Mouse (Mus musculus) heart, postnatal 0 days (tissue): ENCODE results near the gene Myb. TPM values are rescaled to one million over a fixed set of nuclear protein-coding genes. Genes with fewer than 3 reads are reported as not detected.

Experiments used
- ATAC-seq: fragments of 200-750 bp; cut with Nextera tagmentation; 2 replicates; pipeline ENCODE4 v1.8.0; 2017; ENCODE audit warnings: low read depth, moderate number of reproducible peaks, moderate library complexity; ENCODE audit not compliant: insufficient read depth
- DNase-seq: peaks from one replicate; pipeline ENCODE4 v3.0.0-alpha.2; 2016; ENCODE audit warnings: low spot score
- H3K27ac ChIP-seq: fragments of 300-500 bp; sonication (generic); 2 replicates; pipeline ENCODE4 v1.5.1; 2014; ENCODE audit warnings: low read depth, mild to moderate bottlenecking
- H3K27me3 ChIP-seq: fragments of 300-500 bp; sonication (generic); 2 replicates; pipeline ENCODE4 v1.6.1; 2014; ENCODE audit warnings: low read length, mixed read lengths; ENCODE audit not compliant: control insufficient read depth, insufficient read depth
- H3K36me3 ChIP-seq: fragments of 300-500 bp; sonication (generic); replicated peaks from 2 replicates; pipeline ENCODE4 v1.6.1; 2014; ENCODE audit warnings: low read length, mixed read lengths; ENCODE audit not compliant: control insufficient read depth, insufficient read depth
- H3K4me1 ChIP-seq: fragments of 300-500 bp; sonication (generic); 2 replicates; pipeline ENCODE4 v1.6.1; 2014; ENCODE audit warnings: antibody characterized with exemption; ENCODE audit not compliant: control insufficient read depth, insufficient read depth
- H3K4me2 ChIP-seq: fragments of 300-500 bp; sonication (generic); 2 replicates; pipeline ENCODE4 v1.6.1; 2014; ENCODE audit warnings: low read depth, mild to moderate bottlenecking, low read length, moderate library complexity
- H3K4me3 ChIP-seq: fragments of 300-500 bp; sonication (generic); 2 replicates; pipeline ENCODE4 v1.5.1; 2014; ENCODE audit warnings: low read depth, low read length
- H3K9ac ChIP-seq: fragments of 300-500 bp; sonication (generic); replicated peaks from 2 replicates; pipeline ENCODE4 v1.6.1; 2014; ENCODE audit warnings: low read depth, low read length, mixed read lengths
- H3K9me3 ChIP-seq: fragments of 300-500 bp; sonication (generic); replicated peaks from 2 replicates; pipeline ENCODE4 v1.6.1; 2016; ENCODE audit warnings: low read length; ENCODE audit not compliant: control insufficient read depth
- CTCF ChIP-seq: IDR thresholded peaks from 2 replicates; pipeline ENCODE4 v1.5.1; 2016; ENCODE audit warnings: antibody characterized with exemption, control low read depth, low read depth
- EP300 ChIP-seq: IDR thresholded peaks from 2 replicates; pipeline ENCODE4 v1.6.1; 2016; ENCODE audit warnings: antibody characterized with exemption, low read depth
- WGBS: fragments of 180-500 bp; shearing (Covaris S2); extraction: QIAGEN DNeasy Blood & Tissue Kit; methylation state at CpG from one replicate; pipeline ENCODE4 v1.1.7; 2014; 5-methylcytosine and 5-hydroxymethylcytosine counted together
- polyA plus RNA-seq: library from polyadenylated mRNA; unstranded; fragments of >200 nt; fragmentation: Nextera tagmentation; extraction: Ambion mirVana; gene quantifications from 2 replicates; pipeline ENCODE4 v1.2.1, GENCODE M21; 2015
- total RNA-seq: library from RNA; depleted of rRNA; stranded (reverse); fragments of >200 nt; gene quantifications from 2 replicates; pipeline ENCODE4 v1.2.3, GENCODE M21; 2014; ENCODE audit warnings: low replicate concordance

Gene Myb
- total and polyA plus RNA-seq, 2 experiments from 2014 or later, result 0.15 to 0.20 TPM

DNA sequence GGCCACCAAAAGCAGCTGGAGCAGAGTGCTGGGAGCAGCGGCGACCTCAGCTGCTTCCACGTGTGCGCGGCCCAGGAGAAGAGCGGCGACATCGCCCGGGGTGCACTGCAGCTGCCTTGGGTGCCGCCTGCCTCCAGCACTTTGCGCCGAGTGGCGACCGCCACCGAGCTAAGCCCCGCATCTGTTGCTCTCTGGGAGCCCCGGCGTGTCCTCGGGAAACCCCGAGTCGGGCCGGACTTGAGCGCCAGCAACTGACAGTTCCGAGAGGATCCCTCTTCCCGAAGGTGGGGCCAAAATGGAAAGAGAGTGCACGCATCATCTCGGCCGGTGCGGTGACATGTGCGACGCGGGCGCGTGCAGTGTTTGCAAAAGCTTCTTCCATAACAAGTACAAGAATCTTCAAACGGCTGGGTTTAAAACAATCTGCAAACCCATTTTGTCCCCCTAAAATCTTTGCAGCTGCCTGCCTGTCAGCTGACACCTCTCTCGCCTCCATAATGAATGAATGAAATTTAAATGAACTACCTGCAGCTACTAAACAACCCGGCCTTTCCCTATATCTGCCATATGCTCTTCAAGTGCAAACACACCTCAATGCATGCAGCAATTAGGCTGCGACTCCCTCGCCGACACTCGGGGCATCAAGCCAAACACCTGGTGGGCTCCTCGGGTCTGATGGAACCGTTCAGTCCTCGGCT, 938 bp downstream of the Myb start:
- DNase-seq, result no peak
- H3K27me3 ChIP-seq, result peaks cover 44% of the 10 kb centered on the region
- ATAC-seq, result no peak
- peaks cover 13% of the 10 kb centered on the region for H3K4me1 ChIP-seq
- H3K9ac ChIP-seq, result peak overlapping the region; percentile 67; the same call in 1 of the 2 replicates
- TF ChIP-seq EP300, result no peak
- no peak overlapping the region for H3K27ac ChIP-seq
- no peaks in the 10 kb centered on the region for H3K36me3 ChIP-seq
- no peaks in the 10 kb centered on the region for H3K9me3 ChIP-seq
- WGBS, result 1% methylated on average over 44 of the region's 44 CpGs
- peak overlapping the region; percentile 65 for H3K4me3 ChIP-seq
- H3K4me2 ChIP-seq, result peak overlapping the region; percentile 98

DNA sequence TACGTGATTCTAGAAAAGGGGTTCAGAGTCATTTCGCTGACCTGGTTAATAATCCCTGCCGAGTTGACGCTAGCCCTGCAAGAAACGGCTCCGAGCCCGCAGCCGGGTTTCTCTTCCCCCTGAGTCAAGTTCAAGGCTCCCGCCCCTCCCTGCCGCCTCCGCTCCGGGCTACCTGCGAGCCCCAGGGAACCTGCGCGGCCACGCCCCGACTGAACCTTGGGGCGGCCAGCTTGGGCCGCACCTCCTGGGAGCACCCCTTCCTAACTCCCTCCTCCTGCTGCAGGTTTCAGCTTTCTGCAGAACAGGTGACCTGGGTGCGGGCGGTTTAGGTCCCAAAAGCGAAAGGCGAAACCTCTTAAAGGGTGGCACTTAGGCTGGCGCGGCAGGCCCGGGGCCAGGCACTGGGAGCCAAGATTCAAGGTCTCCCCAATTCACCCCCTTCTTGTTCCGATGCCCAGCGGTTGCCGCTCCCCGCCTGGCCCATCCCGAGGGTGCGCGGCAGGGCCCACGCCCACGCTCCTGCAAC, 1.8 kb downstream of the Myb start:
- under 1% methylated on average over 35 of the region's 35 CpGs for WGBS
- Histone ChIP-seq H3K9ac (peak overlapping the region; percentile 67; the same call in 1 of the 2 replicates), H3K27me3 (peaks cover 43% of the 10 kb centered on the region), H3K4me2 (peak overlapping the region; percentile 98), H3K4me3 (peak overlapping the region; percentile 65), H3K27ac (no peak overlapping the region), H3K36me3 (no peaks in the 10 kb centered on the region), H3K9me3 (no peaks in the 10 kb centered on the region), H3K4me1 (peaks cover 13% of the 10 kb centered on the region)
- no peak for ATAC-seq
- DNase-seq, result no peak
- TF ChIP-seq CTCF (no peak), EP300 (no peak)

DNA sequence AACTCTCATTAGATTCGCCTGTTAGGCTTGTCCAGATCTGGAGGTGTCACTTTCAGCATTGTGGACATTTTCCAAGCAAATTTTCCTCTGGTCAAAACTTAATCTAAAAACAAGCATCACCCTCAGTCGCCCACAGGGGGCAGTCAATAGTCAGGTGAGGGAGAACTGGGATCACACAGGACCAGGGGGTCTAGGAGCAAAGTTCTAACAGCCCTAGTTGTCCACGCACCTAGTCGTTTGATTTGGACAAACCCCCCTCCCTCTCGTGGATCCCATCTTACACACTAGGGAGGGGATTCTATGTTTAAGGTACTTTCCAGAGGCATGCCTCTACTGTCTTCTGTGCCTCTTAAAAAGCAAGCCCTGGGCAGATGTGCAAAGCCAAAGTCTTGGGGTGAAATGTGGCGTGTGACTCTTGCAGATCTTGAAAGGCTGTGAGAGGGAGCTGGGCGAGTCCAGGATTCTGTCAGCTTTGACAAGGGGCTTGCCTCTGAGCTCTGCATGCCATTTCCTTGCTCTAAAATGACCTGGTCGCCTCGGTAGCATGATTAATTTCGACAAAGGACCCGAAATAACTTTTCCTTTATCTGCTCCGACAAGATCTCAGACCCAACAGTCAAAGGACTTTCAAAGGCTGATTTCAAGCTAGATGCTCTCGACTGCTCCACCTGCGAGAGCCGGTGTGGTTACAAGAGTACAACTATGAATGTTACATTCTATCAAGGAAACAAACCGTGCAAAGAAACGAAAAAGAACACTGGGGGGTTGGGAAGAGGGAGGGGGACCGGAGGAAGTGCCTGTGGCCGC, 2.5 kb downstream of the Myb start:
- Histone ChIP-seq H3K36me3 (no peaks in the 10 kb centered on the region), H3K4me1 (peaks cover 13% of the 10 kb centered on the region), H3K27ac (peak overlapping the region; percentile 5; the same call in 1 of the 2 replicates), H3K9ac (no peak overlapping the region), H3K4me2 (peak overlapping the region; percentile 98), H3K4me3 (peak overlapping the region; percentile 65), H3K27me3 (peaks cover 42% of the 10 kb centered on the region), H3K9me3 (no peaks in the 10 kb centered on the region)
- DNase-seq, result no peak
- WGBS, result 5% methylated on average over 19 of the region's 19 CpGs
- no peak; the same call in 1 of the 2 replicates for ATAC-seq
- no peak for TF ChIP-seq EP300
- peak; percentile 54 for TF ChIP-seq CTCF

DNA sequence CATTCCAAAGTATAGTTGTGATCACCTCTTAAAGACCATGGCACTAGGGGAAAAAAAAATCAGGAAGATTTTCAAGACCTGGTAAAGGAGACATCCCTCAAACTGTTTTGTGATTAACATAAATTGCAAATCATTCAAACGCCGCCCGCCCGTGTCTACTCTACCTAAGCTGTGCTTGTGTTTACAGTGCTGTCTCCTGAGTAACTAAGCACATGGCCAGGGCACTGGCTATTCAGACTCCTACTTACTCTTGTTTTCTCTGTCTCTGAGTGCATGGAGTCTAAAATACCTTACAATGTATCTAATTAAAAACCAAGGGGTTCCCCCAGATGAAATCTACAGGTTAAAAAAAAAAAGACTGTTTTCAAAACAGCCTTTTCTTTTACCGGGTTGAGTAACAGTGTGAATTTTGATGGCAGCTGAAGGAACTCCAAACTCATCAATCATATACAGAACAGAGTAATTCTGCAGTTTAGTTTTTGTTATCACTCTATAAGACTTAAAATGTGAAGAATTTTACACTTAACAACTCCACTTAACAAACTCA, 3.8 kb downstream of the Myb start:
- TF ChIP-seq EP300 (no peak), CTCF (no peak)

GRCm38 (mm10) chr10:21156416-21156815, 4.4 kb downstream of the Myb start:
- H3K4me2 ChIP-seq, result no peak overlapping the region
- ATAC-seq (no peak), DNase-seq (no peak)
- no peak for TF ChIP-seq CTCF
- 89% methylated on average over 3 of the region's 3 CpGs for WGBS
- H3K36me3 ChIP-seq, result no peaks in the 10 kb centered on the region
- peaks cover 33% of the 10 kb centered on the region for H3K27me3 ChIP-seq
- no peak overlapping the region for H3K4me3 ChIP-seq
- no peak overlapping the region for H3K9ac ChIP-seq
- no peaks in the 10 kb centered on the region for H3K9me3 ChIP-seq
- H3K4me1 ChIP-seq, result peaks cover 13% of the 10 kb centered on the region
- no peak overlapping the region for H3K27ac ChIP-seq

More for the DNA sequence above, 3.8 kb downstream of the Myb start:
- no peak for DNase-seq
- WGBS, result 74% methylated on average over 5 of the region's 5 CpGs
- H3K27ac ChIP-seq, result no peak overlapping the region
- H3K4me3 ChIP-seq, result no peak overlapping the region
- peaks cover 13% of the 10 kb centered on the region for H3K4me1 ChIP-seq
- no peaks in the 10 kb centered on the region for H3K9me3 ChIP-seq
- H3K9ac ChIP-seq, result no peak overlapping the region
- no peaks in the 10 kb centered on the region for H3K36me3 ChIP-seq
- H3K27me3 ChIP-seq, result peaks cover 39% of the 10 kb centered on the region
- no peak overlapping the region for H3K4me2 ChIP-seq
- no peak for ATAC-seq
